Mouse (Mus musculus): ENCODE results near the gene Wdr11. TPM values are rescaled to one million over a fixed set of nuclear protein-coding genes. Genes with fewer than 3 reads are reported as not detected.

Gene Wdr11
- polyA plus RNA-seq, 1 experiment from 2014 or later, result 44.7 TPM

- Histone ChIP-seq H3K27ac (replicated peaks; ENCODE audit: low read depth, low read length) (0 out of 2 replicates have a peak overlapping the region, but pooled peaks have one; percentile 55), H3K9ac (ENCODE audit: low read length) (no peak overlapping the region)
- DNase-seq (ENCODE audit: low spot score), result no peak
Measured at GRCm38 (mm10) chr7:129678972-129679371, 87.3 kb downstream of the Wdr11 start.

GRCm38 (mm10) chr7:129680534-129681210 lies 89.0 kb downstream of the Wdr11 start:
- H3K4me3 ChIP-seq (ENCODE audit: low read depth, low read length), result no peak overlapping the region
- no peaks in the 10 kb centered on the region for H3K9me3 ChIP-seq (ENCODE audit: control insufficient read depth, low read length)
- DNase-seq (ENCODE audit: low spot score) (peak; percentile 82), ATAC-seq (ENCODE audit: insufficient number of reproducible peaks, low FRiP score, low TSS enrichment, low read depth) (no peak)
- H3K27me3 ChIP-seq (ENCODE audit: control insufficient read depth, insufficient read depth, low read length), result no peaks in the 10 kb centered on the region
- no peak overlapping the region for H3K27ac ChIP-seq (replicated peaks; ENCODE audit: low read depth, low read length)
- peaks cover 26% of the 10 kb centered on the region for H3K4me1 ChIP-seq (ENCODE audit: control insufficient read depth, insufficient read depth, low read length)
- no peaks in the 10 kb centered on the region for H3K36me3 ChIP-seq (ENCODE audit: control insufficient read depth, insufficient read depth, low read length)
- H3K4me2 ChIP-seq (ENCODE audit: low read depth, severe bottlenecking), result no peak overlapping the region
- 13% methylated on average over 10 of the region's 10 CpGs for WGBS
- H3K9ac ChIP-seq (ENCODE audit: low read length), result no peak overlapping the region

More at GRCm38 (mm10) chr7:129678972-129679371, 87.3 kb downstream of the Wdr11 start:
- no peak overlapping the region for H3K4me3 ChIP-seq (ENCODE audit: low read depth, low read length)
- ATAC-seq (ENCODE audit: insufficient number of reproducible peaks, low FRiP score, low TSS enrichment, low read depth), result peak; percentile 31; the same call in 1 of the 2 replicates
- H3K4me1 ChIP-seq (ENCODE audit: control insufficient read depth, insufficient read depth, low read length), result peaks cover 26% of the 10 kb centered on the region
- WGBS, result 7% methylated on average over 8 of the region's 8 CpGs
- H3K27me3 ChIP-seq (ENCODE audit: control insufficient read depth, insufficient read depth, low read length), result no peaks in the 10 kb centered on the region
- no peaks in the 10 kb centered on the region for H3K9me3 ChIP-seq (ENCODE audit: control insufficient read depth, low read length)
- no peaks in the 10 kb centered on the region for H3K36me3 ChIP-seq (ENCODE audit: control insufficient read depth, insufficient read depth, low read length)
- H3K4me2 ChIP-seq (ENCODE audit: low read depth, severe bottlenecking), result no peak overlapping the region

GRCm38 (mm10) chr7:129682525-129682924 lies 90.9 kb downstream of the Wdr11 start:
- 47% methylated on average over 3 of the region's 3 CpGs for WGBS
- Histone ChIP-seq H3K27ac (replicated peaks; ENCODE audit: low read depth, low read length) (no peak overlapping the region), H3K4me2 (ENCODE audit: low read depth, severe bottlenecking) (no peak overlapping the region), H3K4me1 (ENCODE audit: control insufficient read depth, insufficient read depth, low read length) (peaks cover 27% of the 10 kb centered on the region), H3K27me3 (ENCODE audit: control insufficient read depth, insufficient read depth, low read length) (no peaks in the 10 kb centered on the region), H3K4me3 (ENCODE audit: low read depth, low read length) (no peak overlapping the region), H3K9ac (ENCODE audit: low read length) (no peak overlapping the region), H3K36me3 (ENCODE audit: control insufficient read depth, insufficient read depth, low read length) (no peaks in the 10 kb centered on the region), H3K9me3 (ENCODE audit: control insufficient read depth, low read length) (no peaks in the 10 kb centered on the region)
- ATAC-seq (ENCODE audit: insufficient number of reproducible peaks, low FRiP score, low TSS enrichment, low read depth) (no peak), DNase-seq (ENCODE audit: low spot score) (no peak)

- H3K9ac ChIP-seq (ENCODE audit: low read length), result no peak overlapping the region
- no peaks in the 10 kb centered on the region for H3K36me3 ChIP-seq (ENCODE audit: control insufficient read depth, insufficient read depth, low read length)
- no peaks in the 10 kb centered on the region for H3K9me3 ChIP-seq (ENCODE audit: control insufficient read depth, low read length)
- H3K4me2 ChIP-seq (ENCODE audit: low read depth, severe bottlenecking), result no peak overlapping the region
- 78% methylated on average over 5 of the region's 5 CpGs for WGBS
- 0 out of 2 replicates have a peak, but pooled peaks cover 10% of the 10 kb centered on the region for H3K4me1 ChIP-seq (ENCODE audit: control insufficient read depth, insufficient read depth, low read length)
- H3K27ac ChIP-seq (replicated peaks; ENCODE audit: low read depth, low read length), result no peak overlapping the region
- DNase-seq (ENCODE audit: low spot score) (no peak), ATAC-seq (ENCODE audit: insufficient number of reproducible peaks, low FRiP score, low TSS enrichment, low read depth) (no peak)
- H3K27me3 ChIP-seq (ENCODE audit: control insufficient read depth, insufficient read depth, low read length), result no peaks in the 10 kb centered on the region
- no peak overlapping the region for H3K4me3 ChIP-seq (ENCODE audit: low read depth, low read length)
Measured at GRCm38 (mm10) chr7:129685326-129685725, 93.7 kb downstream of the Wdr11 start.

Data from limb, embryonic 11.5 days (tissue).